Mouse (Mus musculus): Measurements from ENCODE around the gene Ntrk1. TPM values are rescaled to one million over a fixed set of nuclear protein-coding genes. Genes with fewer than 3 reads are reported as not detected.

Ntrk1 gene
- total RNA-seq, 2 experiments from 2014 or later, result 0.35 to 0.95 TPM

Other genes with a start within 250 kb of the Ntrk1 start
- gene Arhgef11, start 177.6 kb downstream of the Ntrk1 start, total RNA-seq (2021), result 10 to 100 TPM; 55.6 to 60.3 TPM
- under 1 TPM in 1 of 2 experiments, not detected in 1; 0.49 TPM for gene Lrrc71, start 46.5 kb downstream of the Ntrk1 start, total RNA-seq (2021)
- under 1 TPM; 0.39 to 0.77 TPM for gene Insrr, start 1.8 kb upstream of the Ntrk1 start, total RNA-seq (2021)
- 1 to 10 TPM; 6.8 to 9.2 TPM for gene Pear1, start 29.1 kb upstream of the Ntrk1 start, total RNA-seq (2021)
- not detected for gene Sh2d2a, start 51.6 kb upstream of the Ntrk1 start, total RNA-seq (2021)
- gene Prcc, start 90.4 kb upstream of the Ntrk1 start, total RNA-seq (2021), result 10 to 100 TPM; 59.8 to 63.6 TPM
- gene Hdgf, start 111.2 kb upstream of the Ntrk1 start, total RNA-seq (2021), result 100 to 1,000 TPM; 150 to 153 TPM
- 10 to 100 TPM; 44.6 to 54.9 TPM for gene Mrpl24, start 124.3 kb upstream of the Ntrk1 start, total RNA-seq (2021)
- gene Isg20l2, start 135.2 kb upstream of the Ntrk1 start, total RNA-seq (2021), result 10 to 100 TPM; 12.9 to 14.3 TPM
- 10 to 100 TPM; 16.4 to 23.9 TPM for gene Rrnad1, start 135.6 kb upstream of the Ntrk1 start, total RNA-seq (2021)
- gene Crabp2, start 153.5 kb upstream of the Ntrk1 start, total RNA-seq (2021), result 1 to 10 TPM; 3.4 to 6.0 TPM
- 1 to 10 TPM; 4.6 to 6.2 TPM for gene Nes, start 175.9 kb upstream of the Ntrk1 start, total RNA-seq (2021)
- gene Bcan, start 205.1 kb upstream of the Ntrk1 start, total RNA-seq (2021), result 100 to 1,000 TPM; 251 to 278 TPM
- gene Hapln2, start 232.4 kb upstream of the Ntrk1 start, total RNA-seq (2021), result 10 to 100 TPM; 14.5 to 15.4 TPM
- gene Gpatch4, start 247.9 kb upstream of the Ntrk1 start, total RNA-seq (2021), result 10 to 100 TPM; 14.9 to 17.5 TPM

Measured in left cerebral cortex, postnatal 36 days (tissue).